Mouse (Mus musculus) limb, embryonic 13.5 days (tissue): Measurements from ENCODE around the gene Cntrl. TPM values are rescaled to one million over a fixed set of nuclear protein-coding genes. Genes with fewer than 3 reads are reported as not detected.

ENCODE experiments used
- ATAC-seq: fragments of 200-750 bp; cut with Nextera tagmentation; 2 replicates; pipeline ENCODE4 v1.8.0; 2017; ENCODE audit warnings: low read depth, moderate number of reproducible peaks, moderate TSS enrichment; ENCODE audit not compliant: low FRiP score
- H3K27ac ChIP-seq: fragments of 300-500 bp; sonication (generic); 2 replicates; pipeline ENCODE4 v1.5.1; 2015; ENCODE audit warnings: inconsistent platforms, mild to moderate bottlenecking, moderate library complexity
- H3K27me3 ChIP-seq: fragments of 300-500 bp; sonication (generic); 2 replicates; pipeline ENCODE4 v1.6.1; 2015; ENCODE audit warnings: mild to moderate bottlenecking, inconsistent platforms
- H3K36me3 ChIP-seq: fragments of 300-500 bp; sonication (generic); 2 replicates; pipeline ENCODE4 v1.6.1; 2015; ENCODE audit warnings: inconsistent platforms, mild to moderate bottlenecking, moderate library complexity
- H3K4me1 ChIP-seq: fragments of 300-500 bp; sonication (generic); 2 replicates; pipeline ENCODE4 v1.6.1; 2015; ENCODE audit warnings: inconsistent platforms
- H3K4me2 ChIP-seq: fragments of 300-500 bp; sonication (generic); replicated peaks from 2 replicates; pipeline ENCODE4 v1.6.1; 2015; ENCODE audit warnings: inconsistent platforms, mild to moderate bottlenecking, moderate library complexity
- H3K4me3 ChIP-seq: fragments of 300-500 bp; sonication (generic); 2 replicates; pipeline ENCODE4 v1.5.1; 2015; ENCODE audit warnings: moderate library complexity, mild to moderate bottlenecking, inconsistent platforms
- H3K9ac ChIP-seq: fragments of 300-500 bp; sonication (generic); 2 replicates; pipeline ENCODE4 v1.6.1; 2015; ENCODE audit warnings: mild to moderate bottlenecking, inconsistent platforms
- H3K9me3 ChIP-seq: fragments of 300-500 bp; sonication (generic); 2 replicates; pipeline ENCODE4 v1.6.1; 2016; ENCODE audit warnings: inconsistent platforms
- WGBS: fragments of 180-500 bp; shearing (Covaris S2); methylation state at CpG from one replicate; pipeline ENCODE4 v1.1.7; 2015; 5-methylcytosine and 5-hydroxymethylcytosine counted together
- polyA plus RNA-seq: library from polyadenylated mRNA; unstranded; fragments of >200 nt; fragmentation: Nextera tagmentation; extraction: Ambion mirVana; gene quantifications from 2 replicates; pipeline ENCODE4 v1.2.1, GENCODE M21; 2015

Cntrl gene
- polyA plus RNA-seq, 1 experiment from 2014 or later = 27.3 TPM

- 31% methylated on average over 5 of the region's 5 CpGs for WGBS
- Histone ChIP-seq H3K4me1 (no peaks in the 10 kb centered on the region), H3K4me3 (no peak overlapping the region), H3K9me3 (no peaks in the 10 kb centered on the region), H3K36me3 (peaks cover 81% of the 10 kb centered on the region), H3K27ac (no peak overlapping the region), H3K27me3 (no peaks in the 10 kb centered on the region), H3K4me2 (no peak overlapping the region), H3K9ac (no peak overlapping the region)
- ATAC-seq = 0 out of 2 replicates have a peak, but pooled peaks have one; percentile 19
Observed at GRCm38 (mm10) chr2:35160206-35160605, 50.9 kb downstream of the Cntrl start.

GRCm38 (mm10) chr2:35161846-35162488, 52.7 kb downstream of the Cntrl start:
- peaks cover 81% of the 10 kb centered on the region for H3K36me3 ChIP-seq
- no peak overlapping the region for H3K4me3 ChIP-seq
- 86% methylated on average over 4 of the region's 4 CpGs for WGBS
- no peak overlapping the region for H3K9ac ChIP-seq
- H3K4me2 ChIP-seq = no peak overlapping the region
- no peak overlapping the region for H3K27ac ChIP-seq
- ATAC-seq = no peak
- no peaks in the 10 kb centered on the region for H3K27me3 ChIP-seq
- no peaks in the 10 kb centered on the region for H3K4me1 ChIP-seq
- no peaks in the 10 kb centered on the region for H3K9me3 ChIP-seq

DNA sequence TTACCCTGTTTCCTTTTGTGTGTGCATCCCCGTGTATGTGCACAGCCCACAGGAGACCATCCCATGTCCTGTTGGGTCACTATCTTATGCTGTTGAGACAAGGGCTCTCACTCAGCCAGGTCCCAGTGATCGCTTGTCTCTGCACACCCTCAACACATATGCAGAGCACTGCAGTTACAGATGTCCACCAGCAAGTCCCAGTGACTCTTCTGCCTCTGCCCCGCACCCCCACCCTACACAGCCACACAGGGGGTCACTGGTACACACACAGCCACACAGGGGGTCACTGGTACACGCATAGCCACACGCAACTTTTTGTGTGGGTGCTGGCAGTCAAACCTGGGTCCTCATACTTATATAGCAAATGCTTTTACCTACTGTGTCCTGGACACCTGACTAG, 54.1 kb downstream of the Cntrl start:
- H3K4me2 ChIP-seq = no peak overlapping the region
- H3K9me3 ChIP-seq = no peaks in the 10 kb centered on the region
- H3K4me1 ChIP-seq = no peaks in the 10 kb centered on the region
- H3K36me3 ChIP-seq = peaks cover 79% of the 10 kb centered on the region
- no peak overlapping the region for H3K9ac ChIP-seq
- H3K27me3 ChIP-seq = no peaks in the 10 kb centered on the region
- H3K4me3 ChIP-seq = no peak overlapping the region
- H3K27ac ChIP-seq = no peak overlapping the region
- ATAC-seq = no peak
- 91% methylated on average over 5 of the region's 5 CpGs for WGBS

DNA sequence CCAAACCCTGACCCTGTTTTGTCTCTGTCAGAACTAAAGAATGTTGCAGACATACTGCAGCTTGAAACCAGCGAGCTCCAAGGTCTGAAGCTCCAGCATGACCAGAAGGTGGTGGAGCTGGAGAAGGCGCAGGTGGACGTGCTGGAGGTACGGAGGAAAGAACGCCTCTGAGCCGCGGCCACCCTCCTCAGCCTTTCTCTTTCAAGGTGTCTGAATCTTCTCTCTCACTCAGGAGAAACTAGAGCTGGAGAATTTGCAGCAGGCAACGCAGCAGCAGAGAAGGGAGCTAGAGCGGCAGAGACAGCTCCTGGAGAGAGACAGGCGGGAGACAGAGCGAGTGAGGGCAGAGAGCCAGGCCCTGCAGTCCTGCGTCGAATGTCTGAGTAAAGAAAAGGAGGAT, 56.1 kb downstream of the Cntrl start:
- Histone ChIP-seq H3K27ac (no peak overlapping the region), H3K9me3 (no peaks in the 10 kb centered on the region), H3K36me3 (peaks cover 81% of the 10 kb centered on the region), H3K4me2 (no peak overlapping the region), H3K4me3 (no peak overlapping the region), H3K4me1 (no peaks in the 10 kb centered on the region), H3K9ac (no peak overlapping the region), H3K27me3 (no peaks in the 10 kb centered on the region)
- no peak for ATAC-seq
- WGBS = 93% methylated on average over 13 of the region's 13 CpGs

DNA sequence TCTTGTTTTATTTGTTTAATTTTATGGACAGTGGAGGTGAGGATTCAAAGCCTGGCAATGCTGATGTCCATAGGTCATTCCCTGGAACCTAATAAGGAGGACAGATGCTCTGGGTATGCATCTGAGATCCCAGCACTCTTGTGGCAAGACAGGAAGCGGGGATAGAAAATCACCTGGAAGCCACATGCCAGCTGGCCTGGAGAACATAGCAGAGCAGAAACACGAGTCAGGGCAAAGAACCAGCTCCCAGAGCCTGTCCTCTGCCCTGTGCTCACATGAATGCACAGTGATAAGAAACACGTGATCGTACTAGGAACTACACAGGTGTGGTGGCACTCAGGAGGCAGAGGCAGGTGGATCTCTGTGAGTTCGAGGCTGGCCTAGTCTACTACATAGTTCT, 57.5 kb downstream of the Cntrl start:
- Histone ChIP-seq H3K4me1 (no peaks in the 10 kb centered on the region), H3K4me3 (no peak overlapping the region), H3K27ac (no peak overlapping the region), H3K4me2 (no peak overlapping the region), H3K9ac (no peak overlapping the region), H3K27me3 (no peaks in the 10 kb centered on the region), H3K9me3 (no peaks in the 10 kb centered on the region), H3K36me3 (peaks cover 88% of the 10 kb centered on the region)
- 88% methylated on average over 5 of the region's 5 CpGs for WGBS
- ATAC-seq = no peak

DNA sequence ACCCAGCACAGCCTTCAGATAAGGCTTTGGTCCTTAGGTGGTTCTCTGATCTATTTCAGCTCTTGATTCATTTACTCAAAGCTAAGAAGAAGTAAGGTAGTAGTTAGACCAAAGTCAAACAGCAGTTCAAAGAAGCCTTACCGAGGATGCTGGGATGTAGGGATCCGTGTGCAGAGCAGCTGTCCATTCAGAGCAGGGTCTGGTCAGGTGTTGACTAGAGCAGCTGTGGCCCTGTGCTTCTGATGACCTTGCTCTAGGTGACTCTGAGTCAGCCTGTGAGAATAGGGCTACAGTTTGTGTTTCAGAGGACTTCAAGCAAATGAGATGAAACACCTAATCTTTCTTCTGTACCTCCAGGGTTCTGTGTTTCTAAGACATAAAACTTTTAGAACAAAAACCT, 60.2 kb downstream of the Cntrl start:
- H3K4me3 ChIP-seq = no peak overlapping the region
- 88% methylated on average over 2 of the region's 2 CpGs for WGBS
- peaks cover 5% of the 10 kb centered on the region; the same call in 1 of the 2 replicates for H3K4me1 ChIP-seq
- H3K27ac ChIP-seq = no peak overlapping the region
- no peaks in the 10 kb centered on the region for H3K9me3 ChIP-seq
- no peaks in the 10 kb centered on the region for H3K27me3 ChIP-seq
- no peak for ATAC-seq
- H3K36me3 ChIP-seq = peaks cover 88% of the 10 kb centered on the region
- no peak overlapping the region for H3K9ac ChIP-seq
- no peak overlapping the region for H3K4me2 ChIP-seq

DNA sequence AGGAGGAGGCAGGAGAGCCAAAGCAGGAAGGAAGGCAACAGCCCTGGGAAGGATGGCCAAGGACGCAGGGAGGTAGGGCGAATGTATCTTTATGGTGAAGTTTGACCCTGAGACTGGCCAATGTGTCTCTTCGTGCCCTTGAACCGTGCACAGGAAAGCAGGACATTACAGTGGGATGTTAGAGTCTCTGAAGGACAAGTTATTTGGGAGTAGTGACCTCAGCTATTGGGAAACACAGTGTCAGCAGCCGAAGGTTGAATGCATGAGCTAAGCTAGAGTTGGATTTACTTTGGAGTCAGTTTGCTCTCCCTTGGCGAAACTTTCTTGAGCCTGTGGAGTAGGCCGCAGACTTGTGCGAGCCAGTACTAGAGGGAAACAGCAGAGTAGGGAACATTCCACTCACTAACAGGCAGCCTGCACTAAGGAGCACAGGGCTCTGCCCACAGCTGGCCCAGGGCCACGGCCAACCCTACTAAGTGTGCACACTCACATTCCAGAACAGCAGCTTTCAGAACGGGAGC, 62.1 kb downstream of the Cntrl start:
- Histone ChIP-seq H3K4me1 (peaks cover 5% of the 10 kb centered on the region; the same call in 1 of the 2 replicates), H3K4me3 (no peak overlapping the region), H3K9me3 (no peaks in the 10 kb centered on the region), H3K27ac (no peak overlapping the region), H3K27me3 (no peaks in the 10 kb centered on the region), H3K36me3 (peaks cover 93% of the 10 kb centered on the region), H3K9ac (no peak overlapping the region), H3K4me2 (no peak overlapping the region)
- ATAC-seq = no peak
- 83% methylated on average over 10 of the region's 10 CpGs for WGBS

- H3K36me3 ChIP-seq = peaks cover 95% of the 10 kb centered on the region
Observed at GRCm38 (mm10) chr2:35172246-35172645, 63.0 kb downstream of the Cntrl start.

DNA sequence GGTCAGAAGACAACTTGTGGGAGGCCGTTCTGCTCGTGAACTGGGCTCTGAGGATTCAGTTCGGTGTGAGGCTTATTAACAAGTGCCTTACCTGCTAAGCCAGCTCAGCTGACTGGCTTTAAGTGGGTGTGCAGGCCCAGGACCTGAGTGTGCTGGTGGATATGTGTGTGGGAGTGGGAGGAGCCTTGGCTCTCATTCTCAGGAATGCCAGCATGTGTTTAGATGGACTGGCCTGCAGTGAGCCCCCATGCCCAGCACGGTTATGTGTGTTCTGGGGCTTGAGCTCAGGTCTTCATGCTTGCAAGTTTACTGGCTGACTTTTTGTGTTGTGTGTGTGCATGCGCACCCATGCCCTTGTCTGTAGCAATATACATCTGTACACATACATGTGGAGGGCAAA, 64.4 kb downstream of the Cntrl start:
- no peak overlapping the region for H3K27ac ChIP-seq
- 90% methylated on average over 5 of the region's 5 CpGs for WGBS
- no peak overlapping the region for H3K9ac ChIP-seq
- H3K4me1 ChIP-seq = peaks cover 5% of the 10 kb centered on the region; the same call in 1 of the 2 replicates
- no peak for ATAC-seq
- no peaks in the 10 kb centered on the region for H3K27me3 ChIP-seq
- no peak overlapping the region for H3K4me3 ChIP-seq
- H3K4me2 ChIP-seq = no peak overlapping the region
- H3K9me3 ChIP-seq = no peaks in the 10 kb centered on the region
- peaks cover 94% of the 10 kb centered on the region for H3K36me3 ChIP-seq

More at GRCm38 (mm10) chr2:35172246-35172645, 63.0 kb downstream of the Cntrl start:
- H3K9me3 ChIP-seq = no peaks in the 10 kb centered on the region
- no peak overlapping the region for H3K9ac ChIP-seq
- 89% methylated on average over 4 of the region's 4 CpGs for WGBS
- peaks cover 5% of the 10 kb centered on the region; the same call in 1 of the 2 replicates for H3K4me1 ChIP-seq
- no peak overlapping the region for H3K4me2 ChIP-seq
- ATAC-seq = no peak
- no peak overlapping the region for H3K4me3 ChIP-seq
- no peaks in the 10 kb centered on the region for H3K27me3 ChIP-seq
- H3K27ac ChIP-seq = no peak overlapping the region

- peak overlapping the region; percentile 22; the same call in 1 of the 2 replicates for H3K27ac ChIP-seq
Observed at GRCm38 (mm10) chr2:35174100-35174499, 64.8 kb downstream of the Cntrl start.

GRCm38 (mm10) chr2:35175281-35176065, 66.2 kb downstream of the Cntrl start:
- 93% methylated on average over 12 of the region's 12 CpGs for WGBS
- H3K27me3 ChIP-seq = no peaks in the 10 kb centered on the region
- H3K4me1 ChIP-seq = peaks cover 5% of the 10 kb centered on the region; the same call in 1 of the 2 replicates
- no peak overlapping the region for H3K4me3 ChIP-seq
- H3K9me3 ChIP-seq = no peaks in the 10 kb centered on the region
- H3K36me3 ChIP-seq = peaks cover 88% of the 10 kb centered on the region
- no peak overlapping the region for H3K27ac ChIP-seq
- no peak overlapping the region for H3K4me2 ChIP-seq
- no peak overlapping the region for H3K9ac ChIP-seq
- no peak for ATAC-seq

More at GRCm38 (mm10) chr2:35174100-35174499, 64.8 kb downstream of the Cntrl start:
- Histone ChIP-seq H3K4me3 (no peak overlapping the region), H3K4me1 (peaks cover 5% of the 10 kb centered on the region; the same call in 1 of the 2 replicates), H3K36me3 (peaks cover 92% of the 10 kb centered on the region), H3K4me2 (no peak overlapping the region), H3K9me3 (no peaks in the 10 kb centered on the region), H3K27me3 (no peaks in the 10 kb centered on the region), H3K9ac (no peak overlapping the region)
- no peak for ATAC-seq
- WGBS = 31% methylated on average over 5 of the region's 5 CpGs

DNA sequence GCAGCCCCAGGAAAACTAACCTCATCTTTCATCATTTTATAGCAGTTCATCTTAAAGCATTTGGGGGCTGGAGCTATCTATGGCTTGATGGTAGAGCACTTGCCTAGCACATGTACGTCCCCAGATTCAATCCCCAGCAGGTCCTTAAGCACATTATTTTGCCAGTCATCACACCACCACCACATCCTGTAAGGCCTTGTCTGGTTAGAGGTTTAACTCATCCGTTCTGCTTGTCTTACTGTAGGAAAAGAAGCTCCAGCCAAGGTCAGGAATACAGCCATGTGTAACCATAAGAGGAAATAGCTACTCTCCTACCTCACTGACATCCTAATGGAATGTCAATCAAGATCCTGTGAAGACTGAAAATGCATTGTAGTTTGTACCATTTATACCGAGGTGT, 68.9 kb downstream of the Cntrl start:
- no peak overlapping the region for H3K4me3 ChIP-seq
- H3K27ac ChIP-seq = no peak overlapping the region
- no peak overlapping the region for H3K9ac ChIP-seq
- 86% methylated on average over 3 of the region's 3 CpGs for WGBS
- H3K4me1 ChIP-seq = peaks cover 5% of the 10 kb centered on the region; the same call in 1 of the 2 replicates
- H3K36me3 ChIP-seq = peaks cover 84% of the 10 kb centered on the region
- ATAC-seq = no peak
- H3K4me2 ChIP-seq = no peak overlapping the region
- no peaks in the 10 kb centered on the region for H3K9me3 ChIP-seq
- no peaks in the 10 kb centered on the region for H3K27me3 ChIP-seq
